Mouse (Mus musculus) midbrain, postnatal 0 days (tissue): ENCODE results near the gene Tet1. TPM values are rescaled to one million over a fixed set of nuclear protein-coding genes. Genes with fewer than 3 reads are reported as not detected.

Experiments
- ATAC-seq: fragments of 200-750 bp; cut with Nextera tagmentation; 2 replicates; pipeline ENCODE4 v1.8.0; 2017; ENCODE audit warnings: moderate number of reproducible peaks, mild to moderate bottlenecking, moderate TSS enrichment, moderate library complexity; ENCODE audit not compliant: low FRiP score
- DNase-seq: peaks from one replicate; pipeline ENCODE4 v3.0.0-alpha.2; 2015; ENCODE audit warnings: low spot score
- H3K27ac ChIP-seq: fragments of 300-500 bp; sonication (generic); 2 replicates; pipeline ENCODE4 v1.5.1; 2014; ENCODE audit warnings: low read depth, mild to moderate bottlenecking, low read length, mixed read lengths
- H3K27me3 ChIP-seq: fragments of 300-500 bp; sonication (generic); 2 replicates; pipeline ENCODE4 v1.6.1; 2014; ENCODE audit warnings: low read length, control low read depth, mixed read lengths; ENCODE audit not compliant: insufficient read depth
- H3K36me3 ChIP-seq: fragments of 300-500 bp; sonication (generic); 2 replicates; pipeline ENCODE4 v1.6.1; 2014; ENCODE audit warnings: low read length, control low read depth, mixed read lengths; ENCODE audit not compliant: insufficient read depth
- H3K4me1 ChIP-seq: fragments of 300-500 bp; sonication (generic); 2 replicates; pipeline ENCODE4 v1.6.1; 2014; ENCODE audit warnings: mild to moderate bottlenecking, control low read depth, antibody characterized with exemption, low read length, mixed read lengths; ENCODE audit not compliant: insufficient read depth
- H3K4me2 ChIP-seq: fragments of 300-500 bp; sonication (generic); 2 replicates; pipeline ENCODE4 v1.6.1; 2014; ENCODE audit warnings: low read depth, mild to moderate bottlenecking, low read length, mixed read lengths; ENCODE audit not compliant: poor library complexity, severe bottlenecking
- H3K4me3 ChIP-seq: fragments of 300-500 bp; sonication (generic); 2 replicates; pipeline ENCODE4 v1.5.1; 2014; ENCODE audit warnings: low read depth, mild to moderate bottlenecking, low read length, moderate library complexity
- H3K9ac ChIP-seq: fragments of 300-500 bp; sonication (generic); replicated peaks from 2 replicates; pipeline ENCODE4 v1.6.1; 2014; ENCODE audit warnings: mild to moderate bottlenecking, low read length, moderate library complexity, mixed read lengths; ENCODE audit not compliant: poor library complexity, severe bottlenecking
- H3K9me3 ChIP-seq: fragments of 300-500 bp; sonication (generic); 2 replicates; pipeline ENCODE4 v1.6.1; 2016; ENCODE audit warnings: low read length, control low read depth
- CTCF ChIP-seq: IDR thresholded peaks from 2 replicates; pipeline ENCODE4 v1.5.1; 2016; ENCODE audit warnings: antibody characterized with exemption, mild to moderate bottlenecking
- WGBS: fragments of 180-500 bp; shearing (Covaris S2); extraction: QIAGEN DNeasy Blood & Tissue Kit; methylation state at CpG from one replicate; pipeline ENCODE4 v1.1.7; 2014; 5-methylcytosine and 5-hydroxymethylcytosine counted together
- polyA plus RNA-seq: library from polyadenylated mRNA; unstranded; fragments of >200 nt; fragmentation: Nextera tagmentation; extraction: Ambion mirVana; gene quantifications from 2 replicates; pipeline ENCODE4 v1.2.1, GENCODE M21; 2015
- total RNA-seq: library from RNA; depleted of rRNA; stranded (reverse); fragments of >200 nt; gene quantifications from 2 replicates; pipeline ENCODE4 v1.2.3, GENCODE M21; 2014

The Tet1 gene
- total and polyA plus RNA-seq, 2 experiments from 2014 or later, result 29.0 to 34.9 TPM

GRCm38 (mm10) chr10:62808766-62809165 is 100.0 kb downstream of the Tet1 start:
- DNase-seq (no peak), ATAC-seq (no peak)
- Histone ChIP-seq H3K27ac (no peak overlapping the region), H3K4me3 (no peak overlapping the region), H3K4me2 (no peak overlapping the region), H3K36me3 (peaks cover 27% of the 10 kb centered on the region), H3K9ac (no peak overlapping the region), H3K27me3 (no peaks in the 10 kb centered on the region), H3K4me1 (no peaks in the 10 kb centered on the region), H3K9me3 (no peaks in the 10 kb centered on the region)
- no peak for TF ChIP-seq CTCF
- 93% methylated on average over 2 of the region's 2 CpGs for WGBS

- Histone ChIP-seq H3K9ac (no peak overlapping the region), H3K36me3 (peaks cover 22% of the 10 kb centered on the region), H3K4me1 (no peaks in the 10 kb centered on the region), H3K27me3 (no peaks in the 10 kb centered on the region), H3K4me3 (no peak overlapping the region), H3K4me2 (no peak overlapping the region), H3K27ac (no peak overlapping the region), H3K9me3 (no peaks in the 10 kb centered on the region)
- no peak for DNase-seq
- no peak for ATAC-seq
- WGBS, result 92% methylated on average over 7 of the region's 7 CpGs
- TF ChIP-seq CTCF, result no peak
Observed at GRCm38 (mm10) chr10:62808316-62808715, 100.5 kb downstream of the Tet1 start.

GRCm38 (mm10) chr10:62804106-62804505 is 104.7 kb downstream of the Tet1 start:
- H3K9ac ChIP-seq, result no peak overlapping the region
- H3K9me3 ChIP-seq, result no peaks in the 10 kb centered on the region
- peak; percentile 54 for TF ChIP-seq CTCF
- 72% methylated on average over 2 of the region's 2 CpGs for WGBS
- H3K4me1 ChIP-seq, result no peaks in the 10 kb centered on the region
- no peak overlapping the region for H3K4me3 ChIP-seq
- no peaks in the 10 kb centered on the region for H3K27me3 ChIP-seq
- H3K4me2 ChIP-seq, result no peak overlapping the region
- H3K36me3 ChIP-seq, result no peaks in the 10 kb centered on the region
- no peak overlapping the region for H3K27ac ChIP-seq
- ATAC-seq, result no peak
- no peak for DNase-seq

GRCm38 (mm10) chr10:62803296-62803695 is 105.5 kb downstream of the Tet1 start:
- TF ChIP-seq CTCF, result no peak
- no peaks in the 10 kb centered on the region for H3K27me3 ChIP-seq
- no peak overlapping the region for H3K4me2 ChIP-seq
- H3K36me3 ChIP-seq, result no peaks in the 10 kb centered on the region
- 99% methylated on average over 2 of the region's 2 CpGs for WGBS
- H3K4me3 ChIP-seq, result no peak overlapping the region
- no peak overlapping the region for H3K27ac ChIP-seq
- no peak overlapping the region for H3K9ac ChIP-seq
- H3K9me3 ChIP-seq, result no peaks in the 10 kb centered on the region
- H3K4me1 ChIP-seq, result no peaks in the 10 kb centered on the region
- no peak for ATAC-seq
- no peak for DNase-seq

GRCm38 (mm10) chr10:62794221-62794620 is 114.6 kb downstream of the Tet1 start:
- ATAC-seq (no peak), DNase-seq (no peak)
- no peak overlapping the region for H3K9ac ChIP-seq
- H3K36me3 ChIP-seq, result peaks cover 9% of the 10 kb centered on the region
- no peak overlapping the region for H3K27ac ChIP-seq
- H3K4me3 ChIP-seq, result no peak overlapping the region
- TF ChIP-seq CTCF, result no peak
- H3K27me3 ChIP-seq, result no peaks in the 10 kb centered on the region
- no peaks in the 10 kb centered on the region for H3K4me1 ChIP-seq
- 97% methylated on average over 4 of the region's 4 CpGs for WGBS
- no peaks in the 10 kb centered on the region for H3K9me3 ChIP-seq
- no peak overlapping the region for H3K4me2 ChIP-seq

- Histone ChIP-seq H3K4me2 (peak overlapping the region; percentile 63), H3K36me3 (peaks cover 18% of the 10 kb centered on the region), H3K9me3 (no peaks in the 10 kb centered on the region), H3K27me3 (no peaks in the 10 kb centered on the region), H3K4me3 (peak overlapping the region; percentile 97; the same call in 1 of the 2 replicates), H3K4me1 (no peaks in the 10 kb centered on the region), H3K9ac (peak overlapping the region; percentile 50), H3K27ac (peak overlapping the region; percentile 93)
- DNase-seq (no peak), ATAC-seq (peak; percentile 6; the same call in 1 of the 2 replicates)
- WGBS, result 25% methylated on average over 2 of the region's 2 CpGs
- 0 out of 2 replicates have a peak, but pooled peaks have one; percentile 12 for TF ChIP-seq CTCF
Observed at GRCm38 (mm10) chr10:62793091-62793453, 115.7 kb downstream of the Tet1 start.
